Mouse (Mus musculus) layer of hippocampus, postnatal 14 days (tissue): Measurements from ENCODE around the gene 2610028H24Rik. TPM values are rescaled to one million over a fixed set of nuclear protein-coding genes. Genes with fewer than 3 reads are reported as not detected.
A peak's percentile ranks its signal among the peaks of the same experiment; 100 is the strongest.

Experiments used
- DNase-seq, 2 experiments: peaks; one replicate each; pipeline ENCODE4 v3.0.0; 2021 to 2022; ENCODE audit warnings: low spot score in 2 of 2, mixed read lengths in 1 of 2
- long read RNA-seq, 2 experiments: library from polyadenylated mRNA; stranded (forward); transcript quantifications; one replicate each; pipeline ENCODE4 v2.0.0; 2021
- total RNA-seq, 2 experiments: library from RNA; stranded (reverse); gene quantifications; 2 replicates each; pipeline ENCODE4 v1.2.3; 2021

2610028H24Rik gene
- total RNA-seq, result not detected
- long read RNA-seq, experiment 1, result 0 reads
- long read RNA-seq, experiment 2, result 0 reads

GRCm38 (mm10) chr10:76448851-76449250 is at the start of gene 2610028H24Rik:
Gene 2610028H24Rik (plus strand): TSS chr10:76449081.
- no peak for DNase-seq

- DNase-seq, result peak in 1 of 2 experiments; percentile 15
Observed at GRCm38 (mm10) chr10:76408520-76408919, 40.4 kb upstream of the 2610028H24Rik start.

GRCm38 (mm10) chr10:76416811-76417210 is 32.1 kb upstream of the 2610028H24Rik start:
- no peak for DNase-seq

GRCm38 (mm10) chr10:76425674-76426073 is 23.2 kb upstream of the 2610028H24Rik start:
- no peak for DNase-seq

GRCm38 (mm10) chr10:76433925-76434324 is 15.0 kb upstream of the 2610028H24Rik start:
- no peak for DNase-seq

- DNase-seq, result no peak
Observed at GRCm38 (mm10) chr10:76439107-76439890, 9.6 kb upstream of the 2610028H24Rik start.

GRCm38 (mm10) chr10:76440281-76440680 is 8.6 kb upstream of the 2610028H24Rik start, which contains the start of gene AC141477.1:
Gene AC141477.1 (minus strand): TSS chr10:76440444.
- DNase-seq, result no peak

GRCm38 (mm10) chr10:76442178-76443088 is 6.4 kb upstream of the 2610028H24Rik start, which contains the start of gene Pcnt:
Gene Pcnt (minus strand): TSS chr10:76442786.
- DNase-seq, result peak; percentile 96 to 98

- no peak for DNase-seq
Observed at GRCm38 (mm10) chr10:76445996-76446681, 2.7 kb upstream of the 2610028H24Rik start.

- no peak for DNase-seq
Observed at GRCm38 (mm10) chr10:76447406-76448229, 1.3 kb upstream of the 2610028H24Rik start.

- DNase-seq, result peak; percentile 26 to 37
Observed at GRCm38 (mm10) chr10:76455289-76455688, 6.4 kb downstream of the 2610028H24Rik start.

GRCm38 (mm10) chr10:76461255-76461654 is 12.4 kb downstream of the 2610028H24Rik start:
- no peak for DNase-seq

GRCm38 (mm10) chr10:76462312-76462711 is 13.4 kb downstream of the 2610028H24Rik start:
- DNase-seq, result peak in 1 of 2 experiments; percentile 22

GRCm38 (mm10) chr10:76462721-76463120 is 13.8 kb downstream of the 2610028H24Rik start:
- DNase-seq, result no peak

GRCm38 (mm10) chr10:76468203-76469162 is 19.6 kb downstream of the 2610028H24Rik start, which contains the start of the genes Mcm3ap and Ybey:
Gene Mcm3ap (plus strand): TSS chr10:76468927.
Gene Ybey (minus strand): TSS chr10:76469114.
- DNase-seq, result peak; percentile 88 to 91

GRCm38 (mm10) chr10:76473759-76474158 is 24.9 kb downstream of the 2610028H24Rik start:
- DNase-seq, result no peak

- no peak for DNase-seq
Observed at GRCm38 (mm10) chr10:76480851-76481250, 32.0 kb downstream of the 2610028H24Rik start.

- no peak for DNase-seq
Observed at GRCm38 (mm10) chr10:76481480-76481879, 32.6 kb downstream of the 2610028H24Rik start.

- DNase-seq, result no peak
Observed at GRCm38 (mm10) chr10:76486302-76486701, 37.4 kb downstream of the 2610028H24Rik start.
